Mouse (Mus musculus) liver, embryonic 12.5 days (tissue): ENCODE results near the gene Eno1. TPM values are rescaled to one million over a fixed set of nuclear protein-coding genes. Genes with fewer than 3 reads are reported as not detected.

Source experiments
- ATAC-seq: fragments of 200-750 bp; cut with Nextera tagmentation; 2 replicates; pipeline ENCODE4 v1.8.0; 2017; ENCODE audit warnings: moderate number of reproducible peaks, mild to moderate bottlenecking, moderate library complexity
- H3K27ac ChIP-seq: fragments of 300-500 bp; sonication (generic); 2 replicates; pipeline ENCODE4 v1.5.1; 2016; ENCODE audit warnings: mild to moderate bottlenecking
- H3K27me3 ChIP-seq: fragments of 300-500 bp; sonication (generic); replicated peaks from 2 replicates; pipeline ENCODE4 v1.6.1; 2016; ENCODE audit warnings: mild to moderate bottlenecking, moderate library complexity
- H3K36me3 ChIP-seq: fragments of 300-500 bp; sonication (generic); 2 replicates; pipeline ENCODE4 v1.6.1; 2016; ENCODE audit warnings: mild to moderate bottlenecking, moderate library complexity
- H3K4me1 ChIP-seq: fragments of 300-500 bp; sonication (generic); 2 replicates; pipeline ENCODE4 v1.6.1; 2016
- H3K4me2 ChIP-seq: fragments of 300-500 bp; sonication (generic); 2 replicates; pipeline ENCODE4 v1.6.1; 2016; ENCODE audit warnings: mild to moderate bottlenecking, moderate library complexity
- H3K4me3 ChIP-seq: fragments of 300-500 bp; sonication (generic); 2 replicates; pipeline ENCODE4 v1.5.1; 2016; ENCODE audit warnings: mild to moderate bottlenecking, moderate library complexity
- H3K9ac ChIP-seq: fragments of 300-500 bp; sonication (generic); 2 replicates; pipeline ENCODE4 v1.6.1; 2016; ENCODE audit warnings: mild to moderate bottlenecking, moderate library complexity
- H3K9me3 ChIP-seq: fragments of 300-500 bp; sonication (generic); replicated peaks from 2 replicates; pipeline ENCODE4 v1.6.1; 2016; ENCODE audit warnings: mild to moderate bottlenecking, moderate library complexity
- WGBS: fragments of 180-500 bp; shearing (Covaris S2); methylation state at CpG from one replicate; pipeline ENCODE4 v1.1.7; 2016; ENCODE audit not compliant: insufficient replicate concordance; 5-methylcytosine and 5-hydroxymethylcytosine counted together
- polyA plus RNA-seq: library from polyadenylated mRNA; unstranded; fragments of >200 nt; fragmentation: Nextera tagmentation; extraction: Ambion mirVana; gene quantifications from 2 replicates; pipeline ENCODE4 v1.2.1, GENCODE M21; 2016

Gene Eno1
- polyA plus RNA-seq, 1 experiment from 2014 or later = 1,342 TPM

GRCm38 (mm10) chr4:150212553-150212971, 24.0 kb upstream of the Eno1 start:
- peak overlapping the region; percentile 75 for H3K4me2 ChIP-seq
- H3K9me3 ChIP-seq = no peaks in the 10 kb centered on the region
- H3K27me3 ChIP-seq = no peaks in the 10 kb centered on the region
- H3K27ac ChIP-seq = peak overlapping the region; percentile 41
- WGBS = 2% methylated on average over 15 of the region's 15 CpGs
- H3K4me3 ChIP-seq = peak overlapping the region; percentile 46
- H3K4me1 ChIP-seq = peaks cover 31% of the 10 kb centered on the region
- no peaks in the 10 kb centered on the region for H3K36me3 ChIP-seq
- peak overlapping the region; percentile 59 for H3K9ac ChIP-seq
- peak; percentile 82 for ATAC-seq

DNA sequence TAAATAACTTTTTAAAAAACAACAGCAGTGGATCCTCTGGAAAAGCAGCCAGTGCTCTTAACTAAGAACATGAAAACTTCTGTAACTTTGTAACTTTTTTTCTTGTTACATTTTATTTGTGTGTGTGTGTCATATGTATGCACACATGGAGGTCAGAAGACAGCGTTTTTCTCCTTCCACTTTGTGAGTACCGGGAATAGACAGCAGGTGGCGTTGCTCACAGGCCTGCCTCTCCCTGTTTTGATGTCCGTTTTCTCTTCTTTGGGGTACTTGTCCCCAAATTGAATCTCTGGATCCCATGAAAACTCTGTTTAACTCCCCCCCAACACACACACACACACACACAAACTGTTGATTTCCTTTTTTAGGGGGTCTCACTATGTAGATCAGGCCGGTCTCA, 22.6 kb upstream of the Eno1 start:
- no peaks in the 10 kb centered on the region for H3K9me3 ChIP-seq
- H3K4me3 ChIP-seq = no peak overlapping the region
- 36% methylated on average over 5 of the region's 5 CpGs for WGBS
- H3K9ac ChIP-seq = no peak overlapping the region
- no peak overlapping the region for H3K27ac ChIP-seq
- H3K27me3 ChIP-seq = no peaks in the 10 kb centered on the region
- H3K4me1 ChIP-seq = peaks cover 27% of the 10 kb centered on the region
- no peak overlapping the region for H3K4me2 ChIP-seq
- H3K36me3 ChIP-seq = no peaks in the 10 kb centered on the region
- no peak for ATAC-seq

- ATAC-seq = no peak
- Histone ChIP-seq H3K27me3 (no peaks in the 10 kb centered on the region), H3K4me3 (no peak overlapping the region), H3K4me2 (no peak overlapping the region), H3K9me3 (no peaks in the 10 kb centered on the region), H3K9ac (no peak overlapping the region), H3K36me3 (no peaks in the 10 kb centered on the region), H3K27ac (no peak overlapping the region), H3K4me1 (peaks cover 44% of the 10 kb centered on the region)
- WGBS = 79% methylated on average over 6 of the region's 6 CpGs
Observed at GRCm38 (mm10) chr4:150216423-150216822, 20.1 kb upstream of the Eno1 start.

- no peak overlapping the region for H3K4me2 ChIP-seq
- no peaks in the 10 kb centered on the region for H3K27me3 ChIP-seq
- H3K36me3 ChIP-seq = no peaks in the 10 kb centered on the region
- no peak overlapping the region for H3K4me3 ChIP-seq
- 23% methylated on average over 5 of the region's 5 CpGs for WGBS
- H3K4me1 ChIP-seq = peaks cover 44% of the 10 kb centered on the region
- H3K9ac ChIP-seq = no peak overlapping the region
- no peaks in the 10 kb centered on the region for H3K9me3 ChIP-seq
- 0 out of 2 replicates have a peak, but pooled peaks have one; percentile 16 for ATAC-seq
- H3K27ac ChIP-seq = peak overlapping the region; percentile 10; the same call in 1 of the 2 replicates
Observed at GRCm38 (mm10) chr4:150217042-150217554, 19.4 kb upstream of the Eno1 start.

DNA sequence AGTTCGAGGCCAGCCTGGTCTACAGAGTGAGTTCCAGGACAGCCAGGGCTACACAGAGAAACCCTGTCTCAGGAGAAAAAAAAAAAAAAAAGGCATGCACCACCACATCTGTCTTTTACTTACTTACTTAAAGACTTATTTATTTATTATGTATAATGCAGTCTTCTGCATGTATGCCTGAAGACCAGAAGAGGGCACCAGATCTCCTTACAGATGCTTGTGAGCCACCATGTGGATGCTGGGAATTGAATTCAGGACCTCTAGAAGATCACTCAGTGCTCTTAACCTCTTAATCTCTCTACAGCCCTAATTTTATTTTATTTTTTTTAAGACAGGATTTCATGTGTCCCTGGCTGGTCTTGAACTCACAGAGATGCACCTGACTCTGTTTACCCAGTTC, 18.6 kb upstream of the Eno1 start:
- Histone ChIP-seq H3K36me3 (no peaks in the 10 kb centered on the region), H3K27ac (no peak overlapping the region), H3K27me3 (no peaks in the 10 kb centered on the region), H3K9ac (no peak overlapping the region), H3K9me3 (no peaks in the 10 kb centered on the region), H3K4me3 (no peak overlapping the region), H3K4me1 (peaks cover 35% of the 10 kb centered on the region), H3K4me2 (no peak overlapping the region)
- ATAC-seq = no peak
- WGBS = 70% methylated on average over 1 of the region's 1 CpGs

DNA sequence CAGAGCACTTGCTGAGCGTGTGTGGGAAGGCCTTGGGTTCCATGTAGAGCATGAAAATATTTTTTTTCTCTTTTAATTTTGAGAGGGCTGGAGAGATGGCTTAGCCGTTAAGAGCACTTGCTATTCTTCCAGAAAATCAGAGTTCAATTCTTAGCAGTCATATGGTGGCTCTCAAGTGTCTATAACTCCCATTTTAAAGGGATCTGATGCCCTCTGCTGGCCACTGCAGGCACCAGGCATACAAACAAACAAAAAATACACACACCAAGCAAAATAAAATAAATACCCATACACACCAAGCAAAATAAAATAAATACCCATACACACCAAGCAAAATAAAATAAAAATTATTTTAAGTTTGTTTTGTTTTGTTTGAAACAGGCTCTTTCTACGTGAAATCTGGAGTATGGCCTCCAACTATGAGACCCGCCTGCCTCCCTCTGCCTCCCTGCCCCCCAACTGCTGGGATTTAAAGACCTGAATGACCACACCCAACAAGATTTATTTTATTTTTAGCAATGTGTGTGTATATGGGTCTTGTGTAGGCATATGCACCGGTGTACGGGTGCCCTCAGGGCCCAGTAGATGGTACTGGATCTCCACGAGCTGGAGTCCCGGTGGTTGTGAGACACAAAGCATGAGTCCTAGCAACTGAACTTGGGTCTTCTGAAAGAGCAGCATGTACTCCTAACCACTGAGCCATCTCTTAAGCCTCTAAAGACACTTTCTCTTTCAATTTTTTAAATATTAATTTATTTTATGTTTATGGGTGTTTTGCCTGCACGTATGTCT, 16.8 kb upstream of the Eno1 start:
- Histone ChIP-seq H3K27ac (0 out of 2 replicates have a peak overlapping the region, but pooled peaks have one; percentile 62), H3K4me1 (peaks cover 30% of the 10 kb centered on the region), H3K4me3 (no peak overlapping the region), H3K9me3 (no peaks in the 10 kb centered on the region), H3K4me2 (no peak overlapping the region), H3K36me3 (no peaks in the 10 kb centered on the region), H3K27me3 (no peaks in the 10 kb centered on the region), H3K9ac (no peak overlapping the region)
- ATAC-seq = no peak
- 61% methylated on average over 9 of the region's 9 CpGs for WGBS

DNA sequence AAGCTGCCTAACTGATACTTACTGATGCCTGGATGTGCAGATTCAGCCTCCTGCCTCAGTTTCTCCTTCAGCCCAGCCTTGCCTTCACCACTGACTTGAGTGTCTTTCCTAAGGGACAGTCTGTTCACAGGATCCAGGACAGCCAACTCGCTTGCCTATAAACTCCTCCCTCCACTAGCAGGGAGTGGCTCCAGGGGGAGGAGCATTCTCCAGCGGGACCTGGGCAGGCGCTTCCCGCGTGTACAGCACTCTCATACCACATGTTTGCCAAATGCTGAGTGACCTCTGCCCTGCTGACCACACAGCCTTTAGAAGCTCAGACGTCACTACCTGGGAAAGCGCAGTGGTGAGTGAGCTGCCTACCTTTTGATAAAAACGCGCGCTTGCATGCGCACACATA, 15.9 kb upstream of the Eno1 start:
- peak overlapping the region; percentile 38; the same call in 1 of the 2 replicates for H3K27ac ChIP-seq

GRCm38 (mm10) chr4:150221017-150221640, 15.4 kb upstream of the Eno1 start:
- Histone ChIP-seq H3K9me3 (no peaks in the 10 kb centered on the region), H3K36me3 (no peaks in the 10 kb centered on the region), H3K9ac (peak overlapping the region; percentile 47), H3K4me2 (peak overlapping the region; percentile 58), H3K4me3 (peak overlapping the region; percentile 29), H3K27ac (0 out of 2 replicates have a peak overlapping the region, but pooled peaks have one; percentile 25), H3K27me3 (no peaks in the 10 kb centered on the region), H3K4me1 (peaks cover 30% of the 10 kb centered on the region)
- 42% methylated on average over 10 of the region's 10 CpGs for WGBS
- ATAC-seq = 0 out of 2 replicates have a peak, but pooled peaks have one; percentile 14

More for the DNA sequence above, 15.9 kb upstream of the Eno1 start:
- H3K9me3 ChIP-seq = no peaks in the 10 kb centered on the region
- ATAC-seq = peak; percentile 85
- no peaks in the 10 kb centered on the region for H3K36me3 ChIP-seq
- peak overlapping the region; percentile 29 for H3K4me3 ChIP-seq
- WGBS = 15% methylated on average over 11 of the region's 11 CpGs
- peak overlapping the region; percentile 58 for H3K4me2 ChIP-seq
- no peaks in the 10 kb centered on the region for H3K27me3 ChIP-seq
- peaks cover 30% of the 10 kb centered on the region for H3K4me1 ChIP-seq
- H3K9ac ChIP-seq = peak overlapping the region; percentile 47

- Histone ChIP-seq H3K4me1 (peaks cover 28% of the 10 kb centered on the region), H3K27ac (no peak overlapping the region), H3K27me3 (no peaks in the 10 kb centered on the region), H3K4me2 (no peak overlapping the region), H3K4me3 (no peak overlapping the region), H3K9me3 (no peaks in the 10 kb centered on the region), H3K36me3 (no peaks in the 10 kb centered on the region), H3K9ac (no peak overlapping the region)
- no peak for ATAC-seq
- WGBS = 64% methylated on average over 4 of the region's 4 CpGs
Observed at GRCm38 (mm10) chr4:150223830-150224229, 12.7 kb upstream of the Eno1 start.

GRCm38 (mm10) chr4:150225700-150226099, 10.8 kb upstream of the Eno1 start:
- H3K9me3 ChIP-seq = no peaks in the 10 kb centered on the region
- peaks cover 6% of the 10 kb centered on the region; the same call in 1 of the 2 replicates for H3K27me3 ChIP-seq
- no peak for ATAC-seq
- H3K9ac ChIP-seq = no peak overlapping the region
- H3K4me2 ChIP-seq = no peak overlapping the region
- H3K36me3 ChIP-seq = no peaks in the 10 kb centered on the region
- WGBS = 79% methylated on average over 1 of the region's 1 CpGs
- no peak overlapping the region for H3K27ac ChIP-seq
- H3K4me3 ChIP-seq = no peak overlapping the region
- peaks cover 22% of the 10 kb centered on the region for H3K4me1 ChIP-seq

- Histone ChIP-seq H3K4me1 (peaks cover 20% of the 10 kb centered on the region; the same call in 1 of the 2 replicates), H3K4me3 (no peak overlapping the region), H3K27ac (no peak overlapping the region), H3K27me3 (peaks cover 20% of the 10 kb centered on the region), H3K9ac (no peak overlapping the region), H3K36me3 (no peaks in the 10 kb centered on the region), H3K9me3 (no peaks in the 10 kb centered on the region), H3K4me2 (no peak overlapping the region)
- no peak for ATAC-seq
- 47% methylated on average over 7 of the region's 7 CpGs for WGBS
Observed at GRCm38 (mm10) chr4:150226818-150227688, 9.5 kb upstream of the Eno1 start.
